Mouse (Mus musculus): ENCODE data around the gene Mrpl21.

GRCm38 (mm10) chr19:3282572-3283467, at the start of gene Mrpl21, which contains the start of gene Ighmbp2:
- TF ChIP-seq CTCF (IDR thresholded peaks at IDR 0.05; ENCODE audit: extremely low read depth, insufficient read depth, insufficient read length, insufficient replicate concordance) (no peak), POLR2A (IDR thresholded peaks at IDR 0.05; ENCODE audit: low read depth, low read length) (peak; percentile 45; the same call in 1 of the 2 replicates)

Data from spleen, adult 2 months (tissue).